Mouse (Mus musculus) lung, embryonic 15.5 days (tissue): ENCODE data around the gene Fbxo6. TPM values are rescaled to one million over a fixed set of nuclear protein-coding genes. Genes with fewer than 3 reads are reported as not detected.

ENCODE experiments used
- ATAC-seq: fragments of 200-750 bp; cut with Nextera tagmentation; 2 replicates; pipeline ENCODE4 v1.8.0; 2017; ENCODE audit warnings: moderate number of reproducible peaks, borderline replicate concordance; ENCODE audit not compliant: low FRiP score, low TSS enrichment; ENCODE audit errors: extremely low read depth
- H3K27ac ChIP-seq: fragments of 300-500 bp; sonication (generic); 2 replicates; pipeline ENCODE4 v1.5.1; 2015; ENCODE audit warnings: moderate library complexity, mild to moderate bottlenecking, inconsistent platforms
- H3K27me3 ChIP-seq: fragments of 300-500 bp; sonication (generic); 2 replicates; pipeline ENCODE4 v1.6.1; 2015; ENCODE audit warnings: inconsistent platforms
- H3K36me3 ChIP-seq: fragments of 300-500 bp; sonication (generic); 2 replicates; pipeline ENCODE4 v1.6.1; 2015; ENCODE audit warnings: inconsistent platforms
- H3K4me1 ChIP-seq: fragments of 300-500 bp; sonication (generic); 2 replicates; pipeline ENCODE4 v1.6.1; 2015; ENCODE audit warnings: inconsistent platforms
- H3K4me2 ChIP-seq: fragments of 300-500 bp; sonication (generic); 2 replicates; pipeline ENCODE4 v1.6.1; 2015; ENCODE audit warnings: inconsistent platforms, mild to moderate bottlenecking, moderate library complexity
- H3K4me3 ChIP-seq: fragments of 300-500 bp; sonication (generic); 2 replicates; pipeline ENCODE4 v1.5.1; 2015; ENCODE audit warnings: mild to moderate bottlenecking, inconsistent platforms
- H3K9ac ChIP-seq: fragments of 300-500 bp; sonication (generic); 2 replicates; pipeline ENCODE4 v1.6.1; 2015; ENCODE audit warnings: inconsistent platforms
- H3K9me3 ChIP-seq: fragments of 300-500 bp; sonication (generic); 2 replicates; pipeline ENCODE4 v1.6.1; 2016; ENCODE audit warnings: inconsistent platforms
- WGBS: fragments of 180-500 bp; shearing (Covaris S2); methylation state at CpG from one replicate; pipeline ENCODE4 v1.1.7; 2015; 5-methylcytosine and 5-hydroxymethylcytosine counted together
- polyA plus RNA-seq: library from polyadenylated mRNA; unstranded; fragments of >200 nt; fragmentation: Nextera tagmentation; extraction: Ambion mirVana; gene quantifications from 2 replicates; pipeline ENCODE4 v1.2.1, GENCODE M21; 2015

Gene Fbxo6
- polyA plus RNA-seq, 1 experiment from 2014 or later = 15.9 TPM

- H3K4me3 ChIP-seq = peak overlapping the region; percentile 48
- peak overlapping the region; percentile 49 for H3K9ac ChIP-seq
- peaks cover 33% of the 10 kb centered on the region for H3K4me1 ChIP-seq
- H3K4me2 ChIP-seq = peak overlapping the region; percentile 94
- peak; percentile 92 for ATAC-seq
- peak overlapping the region; percentile 20 for H3K27ac ChIP-seq
- H3K36me3 ChIP-seq = no peaks in the 10 kb centered on the region
- WGBS = under 1% methylated on average over 43 of the region's 55 CpGs
- peaks cover 62% of the 10 kb centered on the region for H3K27me3 ChIP-seq
- H3K9me3 ChIP-seq = no peaks in the 10 kb centered on the region
These were observed 7.8 kb upstream of the Fbxo6 start for GRCm38 (mm10) chr4:148159544-148160435.

GRCm38 (mm10) chr4:148158436-148159348, 6.8 kb upstream of the Fbxo6 start:
- peak overlapping the region; percentile 49 for H3K9ac ChIP-seq
- H3K4me3 ChIP-seq = peak overlapping the region; percentile 48
- peaks cover 22% of the 10 kb centered on the region for H3K4me1 ChIP-seq
- H3K9me3 ChIP-seq = no peaks in the 10 kb centered on the region
- 30% methylated on average over 27 of the region's 27 CpGs for WGBS
- no peaks in the 10 kb centered on the region for H3K36me3 ChIP-seq
- peak overlapping the region; percentile 94 for H3K4me2 ChIP-seq
- no peak for ATAC-seq
- peaks cover 51% of the 10 kb centered on the region for H3K27me3 ChIP-seq
- no peak overlapping the region; the same call in 1 of the 2 replicates for H3K27ac ChIP-seq

GRCm38 (mm10) chr4:148154982-148155381, 3.0 kb upstream of the Fbxo6 start:
- ATAC-seq = no peak
- H3K4me3 ChIP-seq = no peak overlapping the region
- H3K4me1 ChIP-seq = peaks cover 18% of the 10 kb centered on the region
- H3K36me3 ChIP-seq = no peaks in the 10 kb centered on the region
- no peaks in the 10 kb centered on the region for H3K9me3 ChIP-seq
- H3K27me3 ChIP-seq = peaks cover 14% of the 10 kb centered on the region; the same call in 1 of the 2 replicates
- H3K27ac ChIP-seq = no peak overlapping the region
- WGBS = 62% methylated on average over 3 of the region's 3 CpGs
- H3K9ac ChIP-seq = no peak overlapping the region
- no peak overlapping the region for H3K4me2 ChIP-seq

GRCm38 (mm10) chr4:148154006-148154405, 2.1 kb upstream of the Fbxo6 start:
- no peak overlapping the region for H3K4me2 ChIP-seq
- no peak overlapping the region for H3K4me3 ChIP-seq
- H3K9me3 ChIP-seq = no peaks in the 10 kb centered on the region
- H3K9ac ChIP-seq = no peak overlapping the region
- no peaks in the 10 kb centered on the region for H3K36me3 ChIP-seq
- 78% methylated on average over 4 of the region's 4 CpGs for WGBS
- H3K27ac ChIP-seq = no peak overlapping the region
- H3K4me1 ChIP-seq = peaks cover 13% of the 10 kb centered on the region
- no peak for ATAC-seq
- peaks cover 9% of the 10 kb centered on the region; the same call in 1 of the 2 replicates for H3K27me3 ChIP-seq

GRCm38 (mm10) chr4:148152547-148152946, 607 bp upstream of the Fbxo6 start:
- no peak for ATAC-seq
- 78% methylated on average over 5 of the region's 5 CpGs for WGBS
- Histone ChIP-seq H3K27ac (no peak overlapping the region), H3K4me1 (peaks cover 6% of the 10 kb centered on the region; the same call in 1 of the 2 replicates), H3K36me3 (no peaks in the 10 kb centered on the region), H3K4me3 (no peak overlapping the region), H3K9me3 (no peaks in the 10 kb centered on the region), H3K27me3 (no peaks in the 10 kb centered on the region), H3K4me2 (no peak overlapping the region), H3K9ac (no peak overlapping the region)

- no peaks in the 10 kb centered on the region for H3K36me3 ChIP-seq
- H3K4me3 ChIP-seq = peak overlapping the region; percentile 58
- H3K4me1 ChIP-seq = peaks cover 6% of the 10 kb centered on the region; the same call in 1 of the 2 replicates
- ATAC-seq = no peak
- peak overlapping the region; percentile 91 for H3K4me2 ChIP-seq
- H3K27me3 ChIP-seq = no peaks in the 10 kb centered on the region
- H3K9ac ChIP-seq = no peak overlapping the region
- no peaks in the 10 kb centered on the region for H3K9me3 ChIP-seq
- WGBS = 22% methylated on average over 3 of the region's 3 CpGs
- H3K27ac ChIP-seq = no peak overlapping the region
These were observed 1.0 kb downstream of the Fbxo6 start for GRCm38 (mm10) chr4:148150953-148151266.

GRCm38 (mm10) chr4:148150242-148150641, 1.7 kb downstream of the Fbxo6 start:
- H3K4me3 ChIP-seq = no peak overlapping the region
- H3K9me3 ChIP-seq = no peaks in the 10 kb centered on the region
- H3K36me3 ChIP-seq = no peaks in the 10 kb centered on the region
- 56% methylated on average over 7 of the region's 7 CpGs for WGBS
- no peak for ATAC-seq
- H3K4me1 ChIP-seq = peaks cover 6% of the 10 kb centered on the region; the same call in 1 of the 2 replicates
- no peak overlapping the region for H3K9ac ChIP-seq
- H3K27ac ChIP-seq = no peak overlapping the region
- H3K27me3 ChIP-seq = no peaks in the 10 kb centered on the region
- no peak overlapping the region; the same call in 1 of the 2 replicates for H3K4me2 ChIP-seq

GRCm38 (mm10) chr4:148149540-148149939, 2.4 kb downstream of the Fbxo6 start:
- ATAC-seq = no peak
- Histone ChIP-seq H3K27ac (no peak overlapping the region), H3K9ac (no peak overlapping the region), H3K27me3 (no peaks in the 10 kb centered on the region), H3K4me3 (no peak overlapping the region), H3K9me3 (no peaks in the 10 kb centered on the region), H3K4me1 (peaks cover 6% of the 10 kb centered on the region; the same call in 1 of the 2 replicates), H3K4me2 (no peak overlapping the region), H3K36me3 (no peaks in the 10 kb centered on the region)
- 51% methylated on average over 12 of the region's 12 CpGs for WGBS

GRCm38 (mm10) chr4:148147714-148148113, 4.2 kb downstream of the Fbxo6 start:
- Histone ChIP-seq H3K4me3 (no peak overlapping the region), H3K27me3 (no peaks in the 10 kb centered on the region), H3K9ac (no peak overlapping the region), H3K9me3 (no peaks in the 10 kb centered on the region), H3K4me1 (peaks cover 6% of the 10 kb centered on the region; the same call in 1 of the 2 replicates), H3K4me2 (no peak overlapping the region), H3K36me3 (no peaks in the 10 kb centered on the region), H3K27ac (no peak overlapping the region)
- WGBS = 89% methylated on average over 2 of the region's 2 CpGs
- no peak for ATAC-seq

- 72% methylated on average over 5 of the region's 5 CpGs for WGBS
- H3K27ac ChIP-seq = no peak overlapping the region
- H3K27me3 ChIP-seq = no peaks in the 10 kb centered on the region; the same call in 1 of the 2 replicates
- no peak overlapping the region for H3K4me3 ChIP-seq
- ATAC-seq = no peak
- H3K9me3 ChIP-seq = no peaks in the 10 kb centered on the region
- H3K4me1 ChIP-seq = 0 out of 2 replicates have a peak, but pooled peaks cover 5% of the 10 kb centered on the region
- no peaks in the 10 kb centered on the region for H3K36me3 ChIP-seq
- no peak overlapping the region for H3K4me2 ChIP-seq
- H3K9ac ChIP-seq = no peak overlapping the region
These were observed 8.2 kb downstream of the Fbxo6 start for GRCm38 (mm10) chr4:148143721-148144120.

GRCm38 (mm10) chr4:148140098-148141011, 11.6 kb downstream of the Fbxo6 start:
- H3K27ac ChIP-seq = peak overlapping the region; percentile 89
- under 1% methylated on average over 65 of the region's 65 CpGs for WGBS

More at GRCm38 (mm10) chr4:148140098-148141011, 11.6 kb downstream of the Fbxo6 start:
- H3K4me2 ChIP-seq = peak overlapping the region; percentile 96
- peak; percentile 93 for ATAC-seq
- H3K9me3 ChIP-seq = no peaks in the 10 kb centered on the region
- H3K36me3 ChIP-seq = no peaks in the 10 kb centered on the region
- H3K27me3 ChIP-seq = peaks cover 7% of the 10 kb centered on the region
- 0 out of 2 replicates have a peak, but pooled peaks cover 5% of the 10 kb centered on the region for H3K4me1 ChIP-seq
- peak overlapping the region; percentile 65 for H3K9ac ChIP-seq
- peak overlapping the region; percentile 79 for H3K4me3 ChIP-seq
